Mouse (Mus musculus) neural tube, embryonic 13.5 days (tissue): ENCODE measurements around the gene Ptgdr2. TPM values are rescaled to one million over a fixed set of nuclear protein-coding genes. Genes with fewer than 3 reads are reported as not detected.

Experiments used
- ATAC-seq: fragments of 200-750 bp; cut with Nextera tagmentation; 2 replicates; pipeline ENCODE4 v1.8.0; 2017; ENCODE audit warnings: low read depth, mild to moderate bottlenecking, moderate TSS enrichment, moderate library complexity
- H3K27ac ChIP-seq: fragments of 300-500 bp; sonication (generic); replicated peaks from 2 replicates; pipeline ENCODE4 v1.5.1; 2015; ENCODE audit warnings: moderate library complexity, mild to moderate bottlenecking, inconsistent platforms
- H3K27me3 ChIP-seq: fragments of 300-500 bp; sonication (generic); 2 replicates; pipeline ENCODE4 v1.6.1; 2015; ENCODE audit warnings: mild to moderate bottlenecking, inconsistent platforms
- H3K36me3 ChIP-seq: fragments of 300-500 bp; sonication (generic); 2 replicates; pipeline ENCODE4 v1.6.1; 2015; ENCODE audit warnings: mild to moderate bottlenecking, inconsistent platforms
- H3K4me1 ChIP-seq: fragments of 300-500 bp; sonication (generic); replicated peaks from 2 replicates; pipeline ENCODE4 v1.6.1; 2015; ENCODE audit warnings: inconsistent platforms
- H3K4me2 ChIP-seq: fragments of 300-500 bp; sonication (generic); 2 replicates; pipeline ENCODE4 v1.6.1; 2015; ENCODE audit warnings: inconsistent platforms, mild to moderate bottlenecking, moderate library complexity
- H3K4me3 ChIP-seq: fragments of 300-500 bp; sonication (generic); 2 replicates; pipeline ENCODE4 v1.5.1; 2015; ENCODE audit warnings: mild to moderate bottlenecking, inconsistent platforms
- H3K9ac ChIP-seq: fragments of 300-500 bp; sonication (generic); 2 replicates; pipeline ENCODE4 v1.6.1; 2015; ENCODE audit warnings: moderate library complexity, mild to moderate bottlenecking, inconsistent platforms
- H3K9me3 ChIP-seq: fragments of 300-500 bp; sonication (generic); 2 replicates; pipeline ENCODE4 v1.6.1; 2016; ENCODE audit warnings: inconsistent platforms
- WGBS: fragments of 180-500 bp; shearing (Covaris S2); methylation state at CpG from one replicate; pipeline ENCODE4 v1.1.7; 2015; 5-methylcytosine and 5-hydroxymethylcytosine counted together
- polyA plus RNA-seq: library from polyadenylated mRNA; unstranded; fragments of >200 nt; fragmentation: Nextera tagmentation; extraction: Ambion mirVana; gene quantifications from 2 replicates; pipeline ENCODE4 v1.2.1, GENCODE M21; 2015

The Ptgdr2 gene
- polyA plus RNA-seq: not detected in 2 replicates

- H3K9me3 ChIP-seq: no peaks in the 10 kb centered on the region
- H3K27ac ChIP-seq: no peak within 1 kb of the TSS
- peaks cover 4% of the 10 kb centered on the region for H3K36me3 ChIP-seq
- no peak within 1 kb of the TSS for H3K4me2 ChIP-seq
- no peaks in the 10 kb centered on the region for H3K27me3 ChIP-seq
- H3K4me3 ChIP-seq: no peak within 1 kb of the TSS
- peaks cover 21% of the 10 kb centered on the region for H3K4me1 ChIP-seq
- 62% methylated on average over 5 of the region's 5 CpGs for WGBS
- H3K9ac ChIP-seq: no peak within 1 kb of the TSS
- no peak for ATAC-seq
These were observed at the start of gene Ptgdr2 for GRCm38 (mm10) chr19:10937110-10937563. Ptgdr2 (plus strand) TSS chr19:10937160.

- Histone ChIP-seq H3K27me3 (no peaks in the 10 kb centered on the region), H3K4me1 (peaks cover 21% of the 10 kb centered on the region), H3K4me2 (no peak overlapping the region), H3K27ac (no peak overlapping the region), H3K9ac (no peak overlapping the region), H3K36me3 (no peaks in the 10 kb centered on the region), H3K9me3 (no peaks in the 10 kb centered on the region), H3K4me3 (no peak overlapping the region)
- WGBS: 89% methylated on average over 3 of the region's 3 CpGs
- ATAC-seq: no peak
These were observed 44.8 kb upstream of the Ptgdr2 start for GRCm38 (mm10) chr19:10892201-10892600.

- no peaks in the 10 kb centered on the region for H3K9me3 ChIP-seq
- ATAC-seq: peak; percentile 97
- peak within 1 kb of the TSS; percentile 92 for H3K27ac ChIP-seq
- peak within 1 kb of the TSS; percentile 85 for H3K9ac ChIP-seq
- WGBS: under 1% methylated on average over 43 of the region's 43 CpGs
- H3K36me3 ChIP-seq: peaks cover 28% of the 10 kb centered on the region
- peak within 1 kb of the TSS; percentile 89 for H3K4me2 ChIP-seq
- H3K4me3 ChIP-seq: peak within 1 kb of the TSS; percentile 85
- H3K4me1 ChIP-seq: peaks cover 23% of the 10 kb centered on the region
- no peaks in the 10 kb centered on the region for H3K27me3 ChIP-seq
These were observed 41.9 kb upstream of the Ptgdr2 start, which contains the start of gene Prpf19 for GRCm38 (mm10) chr19:10895016-10895528. Prpf19 (plus strand) TSS chr19:10895231.

GRCm38 (mm10) chr19:10895708-10896107 is 41.3 kb upstream of the Ptgdr2 start:
- no peaks in the 10 kb centered on the region for H3K27me3 ChIP-seq
- H3K9me3 ChIP-seq: no peaks in the 10 kb centered on the region
- H3K4me2 ChIP-seq: peak overlapping the region; percentile 89
- WGBS: 1% methylated on average over 16 of the region's 16 CpGs
- peak overlapping the region; percentile 92 for H3K27ac ChIP-seq
- ATAC-seq: peak; percentile 11; the same call in 1 of the 2 replicates
- peaks cover 34% of the 10 kb centered on the region for H3K36me3 ChIP-seq
- peaks cover 23% of the 10 kb centered on the region for H3K4me1 ChIP-seq
- peak overlapping the region; percentile 85 for H3K4me3 ChIP-seq
- H3K9ac ChIP-seq: peak overlapping the region; percentile 85

GRCm38 (mm10) chr19:10896849-10897248 is 40.1 kb upstream of the Ptgdr2 start:
- Histone ChIP-seq H3K9me3 (no peaks in the 10 kb centered on the region), H3K36me3 (peaks cover 46% of the 10 kb centered on the region), H3K27ac (no peak overlapping the region), H3K9ac (peak overlapping the region; percentile 85), H3K27me3 (no peaks in the 10 kb centered on the region), H3K4me1 (peaks cover 23% of the 10 kb centered on the region), H3K4me3 (peak overlapping the region; percentile 85), H3K4me2 (peak overlapping the region; percentile 89)
- 88% methylated on average over 7 of the region's 7 CpGs for WGBS
- ATAC-seq: no peak

GRCm38 (mm10) chr19:10897491-10897890 is 39.5 kb upstream of the Ptgdr2 start:
- peak overlapping the region; percentile 89; the same call in 1 of the 2 replicates for H3K4me2 ChIP-seq

GRCm38 (mm10) chr19:10900315-10900714 is 36.6 kb upstream of the Ptgdr2 start:
- WGBS: 81% methylated on average over 6 of the region's 6 CpGs
- Histone ChIP-seq H3K27ac (no peak overlapping the region), H3K4me3 (no peak overlapping the region), H3K4me1 (peaks cover 19% of the 10 kb centered on the region), H3K4me2 (no peak overlapping the region), H3K9ac (no peak overlapping the region), H3K27me3 (no peaks in the 10 kb centered on the region), H3K9me3 (no peaks in the 10 kb centered on the region), H3K36me3 (peaks cover 80% of the 10 kb centered on the region)
- ATAC-seq: no peak

More at GRCm38 (mm10) chr19:10897491-10897890, 39.5 kb upstream of the Ptgdr2 start:
- no peak for ATAC-seq
- Histone ChIP-seq H3K9me3 (no peaks in the 10 kb centered on the region), H3K4me3 (no peak overlapping the region), H3K27me3 (no peaks in the 10 kb centered on the region), H3K36me3 (peaks cover 52% of the 10 kb centered on the region), H3K4me1 (peaks cover 23% of the 10 kb centered on the region), H3K27ac (no peak overlapping the region), H3K9ac (peak overlapping the region; percentile 85; the same call in 1 of the 2 replicates)
- 89% methylated on average over 8 of the region's 8 CpGs for WGBS

GRCm38 (mm10) chr19:10901046-10901445 is 35.9 kb upstream of the Ptgdr2 start:
- ATAC-seq: no peak
- H3K27me3 ChIP-seq: no peaks in the 10 kb centered on the region
- no peak overlapping the region for H3K9ac ChIP-seq
- H3K36me3 ChIP-seq: peaks cover 88% of the 10 kb centered on the region
- WGBS: 94% methylated on average over 5 of the region's 5 CpGs
- no peak overlapping the region for H3K4me2 ChIP-seq
- H3K9me3 ChIP-seq: no peaks in the 10 kb centered on the region
- H3K27ac ChIP-seq: no peak overlapping the region
- H3K4me3 ChIP-seq: no peak overlapping the region
- H3K4me1 ChIP-seq: peaks cover 14% of the 10 kb centered on the region

- no peaks in the 10 kb centered on the region for H3K4me1 ChIP-seq
- H3K9me3 ChIP-seq: no peaks in the 10 kb centered on the region
- peaks cover 91% of the 10 kb centered on the region for H3K36me3 ChIP-seq
- no peaks in the 10 kb centered on the region for H3K27me3 ChIP-seq
- ATAC-seq: no peak
- 96% methylated on average over 5 of the region's 5 CpGs for WGBS
- H3K4me2 ChIP-seq: no peak overlapping the region
- no peak overlapping the region for H3K4me3 ChIP-seq
- H3K27ac ChIP-seq: no peak overlapping the region
- no peak overlapping the region for H3K9ac ChIP-seq
These were observed 32.4 kb upstream of the Ptgdr2 start for GRCm38 (mm10) chr19:10904512-10904911.

- WGBS: 74% methylated on average over 7 of the region's 7 CpGs
- no peak for ATAC-seq
- H3K27me3 ChIP-seq: no peaks in the 10 kb centered on the region
- peaks cover 85% of the 10 kb centered on the region for H3K36me3 ChIP-seq
- H3K27ac ChIP-seq: peak overlapping the region; percentile 52
- H3K4me1 ChIP-seq: no peaks in the 10 kb centered on the region
- H3K4me3 ChIP-seq: no peak overlapping the region
- no peak overlapping the region for H3K4me2 ChIP-seq
- 0 out of 2 replicates have a peak overlapping the region, but pooled peaks have one; percentile 17 for H3K9ac ChIP-seq
- H3K9me3 ChIP-seq: no peaks in the 10 kb centered on the region
These were observed 31.8 kb upstream of the Ptgdr2 start for GRCm38 (mm10) chr19:10904927-10905727.

GRCm38 (mm10) chr19:10905728-10906000 is 31.3 kb upstream of the Ptgdr2 start:
- Histone ChIP-seq H3K27me3 (no peaks in the 10 kb centered on the region), H3K4me3 (no peak overlapping the region), H3K9me3 (no peaks in the 10 kb centered on the region), H3K36me3 (peaks cover 79% of the 10 kb centered on the region), H3K4me2 (no peak overlapping the region), H3K4me1 (no peaks in the 10 kb centered on the region), H3K27ac (peak overlapping the region; percentile 52), H3K9ac (0 out of 2 replicates have a peak overlapping the region, but pooled peaks have one; percentile 17)
- 88% methylated on average over 5 of the region's 5 CpGs for WGBS
- no peak for ATAC-seq

GRCm38 (mm10) chr19:10907891-10908290 is 29.1 kb upstream of the Ptgdr2 start:
- no peak overlapping the region for H3K4me3 ChIP-seq
- WGBS: 58% methylated on average over 3 of the region's 3 CpGs
- H3K4me1 ChIP-seq: no peaks in the 10 kb centered on the region
- H3K36me3 ChIP-seq: peaks cover 57% of the 10 kb centered on the region
- ATAC-seq: no peak
- no peak overlapping the region for H3K4me2 ChIP-seq
- H3K27me3 ChIP-seq: no peaks in the 10 kb centered on the region
- no peak overlapping the region for H3K27ac ChIP-seq
- H3K9ac ChIP-seq: no peak overlapping the region
- H3K9me3 ChIP-seq: no peaks in the 10 kb centered on the region
